Mouse (Mus musculus) ES-Bruce4 (cell line): ENCODE data around the gene Sema5a. TPM values are rescaled to one million over a fixed set of nuclear protein-coding genes. Genes with fewer than 3 reads are reported as not detected.

Source experiments
- H3K27ac ChIP-seq: 2 replicates; pipeline ENCODE4 v1.5.1; 2012; ENCODE audit warnings: low read length, inconsistent platforms; ENCODE audit not compliant: insufficient read depth
- H3K27me3 ChIP-seq: 2 replicates; pipeline ENCODE4 v1.6.1; 2012; ENCODE audit warnings: mild to moderate bottlenecking, low read length, inconsistent platforms; ENCODE audit not compliant: control insufficient read depth, poor library complexity, insufficient read depth, severe bottlenecking
- H3K36me3 ChIP-seq: 2 replicates; pipeline ENCODE4 v1.6.1; 2012; ENCODE audit warnings: inconsistent platforms, mild to moderate bottlenecking, low read length, moderate library complexity; ENCODE audit not compliant: control insufficient read depth, poor library complexity, insufficient read depth, severe bottlenecking
- H3K4me1 ChIP-seq: one replicate; pipeline ENCODE4 v1.8.1; 2011; ENCODE audit warnings: low read length; ENCODE audit not compliant: control insufficient read depth, insufficient read depth
- H3K4me3 ChIP-seq: 2 replicates; pipeline ENCODE4 v1.5.1; 2011; ENCODE audit warnings: low read depth, mild to moderate bottlenecking, low read length
- H3K9ac ChIP-seq: 2 replicates; pipeline ENCODE4 v1.6.1; 2012; ENCODE audit warnings: low read depth, mild to moderate bottlenecking, inconsistent platforms; ENCODE audit not compliant: poor library complexity, severe bottlenecking
- H3K9me3 ChIP-seq: replicated peaks from 2 replicates; pipeline ENCODE4 v1.6.1; 2012; ENCODE audit warnings: mild to moderate bottlenecking, low read length, inconsistent platforms; ENCODE audit not compliant: control insufficient read depth, poor library complexity, insufficient read depth, severe bottlenecking
- CTCF ChIP-seq: IDR thresholded peaks from one replicate; pipeline ENCODE4 v1.8.1; 2011; ENCODE audit warnings: low read depth, low read length
- EP300 ChIP-seq: IDR thresholded peaks from 2 replicates; pipeline ENCODE4 v1.6.1; 2011; ENCODE audit warnings: low read depth, low read length; ENCODE audit not compliant: insufficient read depth
- POLR2A ChIP-seq: IDR thresholded peaks from one replicate; pipeline ENCODE4 v1.8.1; 2011; ENCODE audit warnings: low read length; ENCODE audit not compliant: insufficient read depth
- polyA plus RNA-seq: library from polyadenylated mRNA; stranded (reverse); fragments of >200 nt; gene quantifications from 2 replicates; pipeline ENCODE4 v1.2.4, GENCODE M21; 2011; ENCODE audit warnings: low read depth; ENCODE audit not compliant: missing spikeins, insufficient read depth, insufficient read length

Gene Sema5a
- polyA plus RNA-seq, 1 experiment = 2.8 TPM

GRCm38 (mm10) chr15:32613718-32614117 lies 369.1 kb downstream of the Sema5a start:
- no peaks in the 10 kb centered on the region for H3K36me3 ChIP-seq
- no peak overlapping the region for H3K4me3 ChIP-seq
- H3K4me1 ChIP-seq = no peaks in the 10 kb centered on the region
- TF ChIP-seq EP300 = no peak
- no peak for TF ChIP-seq CTCF
- H3K9me3 ChIP-seq = no peaks in the 10 kb centered on the region
- H3K27ac ChIP-seq = no peak overlapping the region
- no peaks in the 10 kb centered on the region for H3K27me3 ChIP-seq
- H3K9ac ChIP-seq = no peak overlapping the region

DNA sequence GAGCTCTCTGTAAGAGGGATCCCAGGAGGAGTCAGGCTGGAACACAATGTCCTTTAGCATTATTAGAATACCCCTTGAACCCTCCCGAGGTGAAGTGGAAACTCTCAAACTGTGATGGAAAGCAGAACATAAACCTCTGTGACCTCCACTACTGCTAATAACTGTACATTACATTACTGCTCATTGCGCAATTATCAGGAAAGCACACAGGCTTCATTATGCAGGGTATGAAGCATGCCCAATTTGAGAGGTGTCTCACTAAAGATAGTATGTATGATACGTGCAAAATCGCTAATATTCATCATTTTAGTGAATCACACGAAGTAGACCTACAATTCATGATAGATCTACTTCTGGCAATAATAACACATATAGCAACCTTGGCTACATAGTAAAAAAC lies 371.2 kb downstream of the Sema5a start:
- no peaks in the 10 kb centered on the region for H3K9me3 ChIP-seq
- TF ChIP-seq CTCF (no peak), POLR2A (no peak), EP300 (no peak)

GRCm38 (mm10) chr15:32619199-32619598 lies 374.6 kb downstream of the Sema5a start:
- no peak overlapping the region for H3K27ac ChIP-seq

More for the DNA sequence above, 371.2 kb downstream of the Sema5a start:
- Histone ChIP-seq H3K4me1 (no peaks in the 10 kb centered on the region), H3K4me3 (no peak overlapping the region), H3K27me3 (no peaks in the 10 kb centered on the region), H3K36me3 (no peaks in the 10 kb centered on the region), H3K9ac (no peak overlapping the region), H3K27ac (no peak overlapping the region)

DNA sequence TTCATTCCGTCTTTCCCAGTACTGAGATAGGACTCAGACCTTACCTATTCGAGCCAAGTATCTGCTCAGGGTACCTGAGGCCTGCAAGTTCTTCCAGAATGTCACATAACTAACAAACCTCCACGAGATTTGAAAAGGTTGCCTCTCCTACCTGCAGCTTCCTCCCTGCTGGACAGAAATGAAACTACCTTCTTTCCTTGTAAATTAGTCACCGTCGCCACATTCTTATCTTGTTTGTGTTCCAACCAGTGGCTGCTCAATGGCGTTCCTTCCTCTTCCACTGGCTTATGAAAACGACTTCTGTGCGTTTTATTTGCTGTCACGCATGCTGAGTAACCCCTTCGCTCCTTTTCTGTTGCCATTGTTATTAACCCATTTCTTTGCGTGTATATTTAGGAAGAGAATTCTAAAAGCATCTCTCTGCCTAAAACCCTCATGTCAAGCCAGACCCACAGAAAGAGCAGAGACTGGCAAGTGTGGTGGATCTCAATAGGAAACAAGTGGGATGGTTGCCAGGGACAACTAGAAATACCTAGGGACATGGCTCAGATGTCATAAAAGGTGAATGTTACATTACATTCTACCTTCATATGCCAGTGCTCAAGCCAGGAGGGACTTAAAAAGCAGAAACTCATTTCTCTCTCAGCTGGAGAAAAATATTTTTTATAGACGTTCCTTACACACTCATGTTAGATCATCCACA lies 378.6 kb downstream of the Sema5a start:
- Histone ChIP-seq H3K4me3 (no peak overlapping the region), H3K4me1 (no peaks in the 10 kb centered on the region), H3K27me3 (no peaks in the 10 kb centered on the region), H3K9ac (no peak overlapping the region), H3K36me3 (no peaks in the 10 kb centered on the region), H3K9me3 (no peaks in the 10 kb centered on the region), H3K27ac (no peak overlapping the region)
- no peak for TF ChIP-seq CTCF

More at GRCm38 (mm10) chr15:32619199-32619598, 374.6 kb downstream of the Sema5a start:
- Histone ChIP-seq H3K9ac (no peak overlapping the region), H3K27me3 (no peaks in the 10 kb centered on the region), H3K4me1 (no peaks in the 10 kb centered on the region), H3K9me3 (no peaks in the 10 kb centered on the region), H3K4me3 (no peak overlapping the region), H3K36me3 (no peaks in the 10 kb centered on the region)
- TF ChIP-seq EP300 = no peak
- TF ChIP-seq POLR2A = no peak
- no peak for TF ChIP-seq CTCF

DNA sequence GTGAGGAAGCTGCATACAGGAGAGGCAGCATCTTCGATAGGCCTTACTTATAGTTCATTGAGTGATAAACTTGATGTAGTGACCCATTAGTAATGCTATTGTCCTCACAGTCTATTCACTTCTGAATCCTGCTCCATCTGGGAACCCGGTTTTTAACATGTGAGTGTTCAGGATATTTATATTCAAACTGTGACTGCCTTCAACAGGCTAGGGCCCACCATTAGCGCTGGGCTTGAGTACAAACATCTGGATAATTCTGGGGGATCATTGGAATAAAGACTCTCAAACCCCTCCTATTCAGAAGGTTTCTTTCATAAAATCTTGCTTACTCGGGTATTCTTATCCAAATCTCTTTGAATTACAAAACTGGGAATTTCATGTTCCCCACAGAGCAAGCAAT lies 379.5 kb downstream of the Sema5a start:
- H3K9ac ChIP-seq = no peak overlapping the region
- TF ChIP-seq POLR2A (no peak), CTCF (no peak), EP300 (no peak)
- no peaks in the 10 kb centered on the region for H3K36me3 ChIP-seq
- no peaks in the 10 kb centered on the region for H3K4me1 ChIP-seq
- H3K27me3 ChIP-seq = no peaks in the 10 kb centered on the region
- no peaks in the 10 kb centered on the region for H3K9me3 ChIP-seq
- H3K4me3 ChIP-seq = no peak overlapping the region
- H3K27ac ChIP-seq = no peak overlapping the region

DNA sequence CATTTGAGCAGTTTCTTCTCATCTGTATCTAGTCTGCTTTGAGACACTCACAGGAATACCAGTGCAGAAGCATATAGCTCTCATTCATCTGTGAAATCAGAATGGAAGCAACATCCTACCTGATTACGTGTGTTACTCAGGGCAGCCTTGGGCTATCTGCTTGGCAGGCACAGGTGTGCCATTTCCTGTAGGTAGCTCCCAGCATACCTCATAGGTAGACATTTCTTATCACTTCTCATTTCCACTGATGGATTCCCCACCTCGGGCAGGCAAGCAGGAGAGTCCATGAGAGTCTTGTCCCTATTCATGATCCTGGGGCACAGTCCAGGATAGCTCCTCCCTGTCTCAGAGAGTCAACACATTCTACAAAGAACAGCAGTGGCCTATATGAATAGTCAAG lies 381.4 kb downstream of the Sema5a start:
- H3K4me3 ChIP-seq = no peak overlapping the region
- H3K27ac ChIP-seq = no peak overlapping the region
- H3K9ac ChIP-seq = no peak overlapping the region
- H3K9me3 ChIP-seq = no peaks in the 10 kb centered on the region
- H3K27me3 ChIP-seq = no peaks in the 10 kb centered on the region
- H3K4me1 ChIP-seq = no peaks in the 10 kb centered on the region
- no peaks in the 10 kb centered on the region for H3K36me3 ChIP-seq
- TF ChIP-seq EP300 (no peak), CTCF (no peak), POLR2A (no peak)
